ENCODE assay signal across 18 mouse cellular contexts in genomic region chr4:120953038-120953437, GRCm38 (mm10). TPM values are rescaled to one million over a fixed set of nuclear protein-coding genes. Genes with fewer than 3 reads are reported as not detected.
A peak's percentile ranks its signal among the peaks of the same experiment; 100 is the strongest.
DNase-seq lines count a peak whose midpoint lies in the region; ATAC-seq lines count a peak whose summit lies in the region.
"Had no signal": no experiment of that assay in that cellular context is flagged by ENCODE, and none has a peak within 500 bp of the region (broad histone marks: within the 10 kb centered on the region; RNA-seq: fewer than 3 reads in every experiment).

No protein-coding gene starts in this region.

- WGBS in heart, embryonic 12.5 days: 53% methylated on average over 4 of the region's 4 CpGs
- WGBS in neural tube, embryonic 13.5 days: 76% methylated on average over 4 of the region's 4 CpGs
- WGBS in liver, embryonic 12.5 days (ENCODE audit: insufficient replicate concordance): 22% methylated on average over 4 of the region's 4 CpGs
- 78% methylated on average over 4 of the region's 4 CpGs for WGBS in kidney, embryonic 14.5 days
- 88% methylated on average over 4 of the region's 4 CpGs for WGBS in embryonic facial prominence, embryonic 10.5 days

- H3K9ac ChIP-seq in heart, embryonic 12.5 days: no peak overlapping the region
- no peak overlapping the region for H3K9ac ChIP-seq in neural tube, embryonic 13.5 days
- no peak overlapping the region; the same call in 1 of the 2 replicates for H3K9ac ChIP-seq in liver, embryonic 12.5 days
- H3K9ac ChIP-seq in kidney, embryonic 14.5 days (ENCODE audit: low read depth, low read length): no peak overlapping the region
- H3K9ac ChIP-seq: midbrain, embryonic 13.5 days had no signal

- no peak overlapping the region for H3K4me2 ChIP-seq in heart, embryonic 12.5 days
- H3K4me2 ChIP-seq in neural tube, embryonic 13.5 days: no peak overlapping the region
- peak overlapping the region; percentile 94 for H3K4me2 ChIP-seq in liver, embryonic 12.5 days
- H3K4me2 ChIP-seq in kidney, embryonic 14.5 days (replicated peaks; ENCODE audit: low read depth, low read length): no peak overlapping the region

- peak overlapping the region; percentile 85 for H3K27ac ChIP-seq in heart, embryonic 12.5 days (ENCODE audit: poor library complexity, severe bottlenecking)
- peak overlapping the region; percentile 23; the same call in 1 of the 2 replicates for H3K27ac ChIP-seq in neural tube, embryonic 13.5 days (replicated peaks)
- peak overlapping the region; percentile 81 for H3K27ac ChIP-seq in liver, embryonic 12.5 days
- no peak overlapping the region for H3K27ac ChIP-seq in kidney, embryonic 14.5 days (ENCODE audit: low read depth, low read length)
- no peak overlapping the region for H3K27ac ChIP-seq in embryonic facial prominence, embryonic 10.5 days (replicated peaks)
- H3K27ac ChIP-seq: hindbrain, embryonic 10.5 days had no signal

- no peaks in the 10 kb centered on the region for H3K9me3 ChIP-seq in heart, embryonic 12.5 days (replicated peaks)
- no peaks in the 10 kb centered on the region for H3K9me3 ChIP-seq in neural tube, embryonic 13.5 days
- H3K9me3 ChIP-seq in liver, embryonic 12.5 days (replicated peaks): no peaks in the 10 kb centered on the region
- no peaks in the 10 kb centered on the region for H3K9me3 ChIP-seq in kidney, embryonic 14.5 days (ENCODE audit: control insufficient read depth, low read length)
- H3K9me3 ChIP-seq in embryonic facial prominence, embryonic 10.5 days: no peaks in the 10 kb centered on the region
- H3K9me3 ChIP-seq: hindbrain, embryonic 10.5 days; midbrain, embryonic 13.5 days had no signal

- H3K4me1 ChIP-seq in heart, embryonic 12.5 days (replicated peaks): peaks cover 8% of the 10 kb centered on the region; the same call in 1 of the 2 replicates
- peaks cover 17% of the 10 kb centered on the region for H3K4me1 ChIP-seq in neural tube, embryonic 13.5 days (replicated peaks)
- peaks cover 42% of the 10 kb centered on the region for H3K4me1 ChIP-seq in liver, embryonic 12.5 days
- no peaks in the 10 kb centered on the region for H3K4me1 ChIP-seq in kidney, embryonic 14.5 days (ENCODE audit: control insufficient read depth, insufficient read depth, low read length)
- H3K4me1 ChIP-seq in embryonic facial prominence, embryonic 10.5 days: peaks cover 12% of the 10 kb centered on the region

- H3K27me3 ChIP-seq in heart, embryonic 12.5 days (replicated peaks): no peaks in the 10 kb centered on the region
- no peaks in the 10 kb centered on the region for H3K27me3 ChIP-seq in neural tube, embryonic 13.5 days
- H3K27me3 ChIP-seq in liver, embryonic 12.5 days (replicated peaks): no peaks in the 10 kb centered on the region
- H3K27me3 ChIP-seq in kidney, embryonic 14.5 days (ENCODE audit: control insufficient read depth, insufficient read depth, low read length): no peaks in the 10 kb centered on the region
- H3K27me3 ChIP-seq in embryonic facial prominence, embryonic 10.5 days (replicated peaks; ENCODE audit: low read depth, poor library complexity, severe bottlenecking): no peaks in the 10 kb centered on the region
- H3K27me3 ChIP-seq: midbrain, embryonic 13.5 days had no signal

- DNase-seq in heart, adult 8-10 months (ENCODE audit: low spot score): no peak
- DNase-seq in neural tube, embryonic 10.5 days (ENCODE audit: extremely low spot score, low spot score): no peak
- peak; percentile 26 for DNase-seq in naive thymus-derived CD4-positive, alpha-beta T cell, adult 2 months (ENCODE audit: low read depth)
- DNase-seq in embryonic facial prominence, embryonic 10.5 days (ENCODE audit: low spot score): no peak
- DNase-seq: cerebellum, postnatal 14 days; gastrocnemius, postnatal 36 days; kidney, adult 8-10 months; kidney, postnatal 4 days; layer of hippocampus, postnatal 36 days; lung, postnatal 14 days; right cerebral cortex, adult 18-20 months had no signal

- H3K36me3 ChIP-seq in heart, embryonic 12.5 days: peaks cover 3% of the 10 kb centered on the region; the same call in 1 of the 2 replicates
- no peaks in the 10 kb centered on the region for H3K36me3 ChIP-seq in neural tube, embryonic 13.5 days
- H3K36me3 ChIP-seq in liver, embryonic 12.5 days: no peaks in the 10 kb centered on the region
- H3K36me3 ChIP-seq in kidney, embryonic 14.5 days (ENCODE audit: control insufficient read depth, insufficient read depth, low read length): no peaks in the 10 kb centered on the region
- no peaks in the 10 kb centered on the region for H3K36me3 ChIP-seq in embryonic facial prominence, embryonic 10.5 days (replicated peaks)
- H3K36me3 ChIP-seq: hindbrain, embryonic 10.5 days; midbrain, embryonic 13.5 days had no signal

- no peak for ATAC-seq in heart, embryonic 12.5 days (ENCODE audit: insufficient number of reproducible peaks, low FRiP score)
- ATAC-seq in neural tube, embryonic 13.5 days (ENCODE audit: low read depth): no peak
- ATAC-seq in liver, embryonic 12.5 days: peak; percentile 41; the same call in 1 of the 2 replicates
- ATAC-seq in kidney, embryonic 14.5 days (ENCODE audit: low FRiP score, low TSS enrichment): no peak
- ATAC-seq: forebrain, embryonic 14.5 days; midbrain, embryonic 13.5 days had no signal

- H3K4me3 ChIP-seq in heart, embryonic 12.5 days: no peak overlapping the region
- no peak overlapping the region for H3K4me3 ChIP-seq in neural tube, embryonic 13.5 days
- no peak overlapping the region for H3K4me3 ChIP-seq in liver, embryonic 12.5 days
- H3K4me3 ChIP-seq in kidney, embryonic 14.5 days (ENCODE audit: low read length): no peak overlapping the region
- no peak overlapping the region for H3K4me3 ChIP-seq in embryonic facial prominence, embryonic 10.5 days
- H3K4me3 ChIP-seq: hindbrain, embryonic 10.5 days had no signal

RNA-seq across cellular contexts. Expression of gene Zfp69, which starts 1.5 kb away (rescaled TPM):
- polyA plus RNA-seq in heart, embryonic 12.5 days (2016; fragmentation: Nextera tagmentation; extraction: Ambion mirVana): 14.5 and 16.5 TPM in 2 replicates
- 1 to 10 TPM in 2 of 4 experiments, under 1 TPM in 2; 0.69 to 1.7 (median 1.2) TPM for total RNA-seq in heart, adult 8-10 months (2022)
- 7.9 and 8.3 TPM in 2 replicates for polyA plus RNA-seq in neural tube, embryonic 13.5 days (2015; fragmentation: Nextera tagmentation; extraction: Ambion mirVana)
- 3.1 and 3.5 TPM in 2 replicates for polyA plus RNA-seq in liver, embryonic 12.5 days (2016; fragmentation: Nextera tagmentation; extraction: Ambion mirVana)
- polyA plus RNA-seq in kidney, embryonic 14.5 days (2014; fragmentation: Nextera tagmentation; extraction: Ambion mirVana): 9.0 and 9.9 TPM in 2 replicates
- 11.0 and 11.8 TPM in 2 replicates for polyA plus RNA-seq in embryonic facial prominence, embryonic 10.5 days (2016; fragmentation: Nextera tagmentation; extraction: Ambion mirVana)

RNA-seq across cellular contexts. Expression of gene Exo5, which starts 28.2 kb away (rescaled TPM):
- polyA plus RNA-seq in heart, embryonic 12.5 days (2016; fragmentation: Nextera tagmentation; extraction: Ambion mirVana): 11.9 and 13.1 TPM in 2 replicates
- total RNA-seq in heart, adult 8-10 months (2022): 1 to 10 TPM; 2.6 to 3.4 (median 2.9) TPM
- polyA plus RNA-seq in neural tube, embryonic 13.5 days (2015; fragmentation: Nextera tagmentation; extraction: Ambion mirVana): 36.1 and 38.8 TPM in 2 replicates
- 9.8 and 11.7 TPM in 2 replicates for polyA plus RNA-seq in liver, embryonic 12.5 days (2016; fragmentation: Nextera tagmentation; extraction: Ambion mirVana)
- 25.9 and 29.0 TPM in 2 replicates for polyA plus RNA-seq in kidney, embryonic 14.5 days (2014; fragmentation: Nextera tagmentation; extraction: Ambion mirVana)
- polyA plus RNA-seq in embryonic facial prominence, embryonic 10.5 days (2016; fragmentation: Nextera tagmentation; extraction: Ambion mirVana): 36.0 and 41.5 TPM in 2 replicates

Comparison
In these comparisons a context has a peak if more than half of its experiments do, and no peak if none do; other contexts are left out.
1. H3K27ac ChIP-seq: peak in heart, embryonic 12.5 days (single experiment), neural tube, embryonic 13.5 days (single experiment) and liver, embryonic 12.5 days (single experiment); none in kidney, embryonic 14.5 days (single experiment) and embryonic facial prominence, embryonic 10.5 days (single experiment).